Mouse (Mus musculus) forebrain, embryonic 13.5 days (tissue): Measurements from ENCODE around the gene Vrk1. TPM values are rescaled to one million over a fixed set of nuclear protein-coding genes. Genes with fewer than 3 reads are reported as not detected.
A peak's percentile ranks its signal among the peaks of the same experiment; 100 is the strongest.

Source experiments
- ATAC-seq: fragments of 200-750 bp; cut with Nextera tagmentation; 2 replicates; pipeline ENCODE4 v1.8.0; 2017
- H3K27ac ChIP-seq: fragments of 300-500 bp; sonication (generic); 2 replicates; pipeline ENCODE4 v1.5.1; 2015; ENCODE audit warnings: inconsistent platforms, mild to moderate bottlenecking, moderate library complexity
- H3K27me3 ChIP-seq: fragments of 300-500 bp; sonication (generic); 2 replicates; pipeline ENCODE4 v1.6.1; 2015; ENCODE audit warnings: mild to moderate bottlenecking, inconsistent platforms
- H3K36me3 ChIP-seq: fragments of 300-500 bp; sonication (generic); 2 replicates; pipeline ENCODE4 v1.6.1; 2015; ENCODE audit warnings: mild to moderate bottlenecking, inconsistent platforms; ENCODE audit not compliant: poor library complexity, severe bottlenecking
- H3K4me1 ChIP-seq: fragments of 300-500 bp; sonication (generic); 2 replicates; pipeline ENCODE4 v1.6.1; 2015; ENCODE audit warnings: inconsistent platforms
- H3K4me2 ChIP-seq: fragments of 300-500 bp; sonication (generic); 2 replicates; pipeline ENCODE4 v1.6.1; 2015; ENCODE audit warnings: inconsistent platforms, mild to moderate bottlenecking, moderate library complexity
- H3K4me3 ChIP-seq: fragments of 300-500 bp; sonication (generic); 2 replicates; pipeline ENCODE4 v1.5.1; 2015; ENCODE audit warnings: mild to moderate bottlenecking, inconsistent platforms
- H3K9ac ChIP-seq: fragments of 300-500 bp; sonication (generic); 2 replicates; pipeline ENCODE4 v1.6.1; 2015; ENCODE audit warnings: mild to moderate bottlenecking, inconsistent platforms
- H3K9me3 ChIP-seq: fragments of 300-500 bp; sonication (generic); replicated peaks from 2 replicates; pipeline ENCODE4 v1.6.1; 2016; ENCODE audit warnings: inconsistent platforms
- WGBS: fragments of 180-500 bp; shearing (Covaris S2); methylation state at CpG from one replicate; pipeline ENCODE4 v1.1.7; 2015; 5-methylcytosine and 5-hydroxymethylcytosine counted together
- polyA plus RNA-seq: library from polyadenylated mRNA; unstranded; fragments of >200 nt; fragmentation: Nextera tagmentation; extraction: Ambion mirVana; gene quantifications from 2 replicates; pipeline ENCODE4 v1.2.1, GENCODE M21; 2015

The Vrk1 gene
- polyA plus RNA-seq, 1 experiment from 2014 or later, result 98.6 TPM

DNA sequence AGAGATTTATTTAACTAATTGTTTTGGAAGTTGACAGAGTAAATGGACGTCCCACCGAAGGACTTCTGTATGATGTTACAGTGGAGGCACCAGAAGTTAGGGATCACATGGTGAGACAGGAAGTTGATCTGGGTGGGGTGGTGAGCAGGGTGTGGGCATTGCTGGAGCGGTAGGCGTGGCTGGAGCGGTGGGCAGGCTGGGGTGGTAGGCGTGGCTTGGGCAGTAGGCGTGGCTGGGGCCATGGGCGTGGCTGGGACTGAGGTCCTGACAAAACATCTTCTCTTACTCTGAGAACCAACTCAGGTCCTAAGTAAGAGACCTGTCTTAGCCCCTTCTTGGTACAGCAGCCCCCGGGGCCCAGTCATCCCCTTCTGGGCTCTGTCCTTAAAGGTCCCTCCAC is 84.8 kb downstream of the Vrk1 start:
- Histone ChIP-seq H3K9me3 (no peaks in the 10 kb centered on the region), H3K9ac (no peak overlapping the region)

GRCm38 (mm10) chr12:106102003-106102402 is 92.0 kb downstream of the Vrk1 start:
- no peak for ATAC-seq
- H3K9ac ChIP-seq, result no peak overlapping the region
- no peaks in the 10 kb centered on the region for H3K27me3 ChIP-seq
- H3K36me3 ChIP-seq, result no peaks in the 10 kb centered on the region
- H3K9me3 ChIP-seq, result no peaks in the 10 kb centered on the region
- no peak overlapping the region for H3K4me3 ChIP-seq
- H3K4me2 ChIP-seq, result no peak overlapping the region
- peaks cover 23% of the 10 kb centered on the region for H3K4me1 ChIP-seq
- H3K27ac ChIP-seq, result no peak overlapping the region
- WGBS, result 95% methylated on average over 6 of the region's 6 CpGs

More for the DNA sequence above, 84.8 kb downstream of the Vrk1 start:
- Histone ChIP-seq H3K36me3 (no peaks in the 10 kb centered on the region), H3K4me2 (no peak overlapping the region), H3K4me3 (no peak overlapping the region), H3K4me1 (peaks cover 5% of the 10 kb centered on the region; the same call in 1 of the 2 replicates), H3K27me3 (no peaks in the 10 kb centered on the region), H3K27ac (no peak overlapping the region)
- ATAC-seq, result no peak
- WGBS, result 95% methylated on average over 9 of the region's 9 CpGs

DNA sequence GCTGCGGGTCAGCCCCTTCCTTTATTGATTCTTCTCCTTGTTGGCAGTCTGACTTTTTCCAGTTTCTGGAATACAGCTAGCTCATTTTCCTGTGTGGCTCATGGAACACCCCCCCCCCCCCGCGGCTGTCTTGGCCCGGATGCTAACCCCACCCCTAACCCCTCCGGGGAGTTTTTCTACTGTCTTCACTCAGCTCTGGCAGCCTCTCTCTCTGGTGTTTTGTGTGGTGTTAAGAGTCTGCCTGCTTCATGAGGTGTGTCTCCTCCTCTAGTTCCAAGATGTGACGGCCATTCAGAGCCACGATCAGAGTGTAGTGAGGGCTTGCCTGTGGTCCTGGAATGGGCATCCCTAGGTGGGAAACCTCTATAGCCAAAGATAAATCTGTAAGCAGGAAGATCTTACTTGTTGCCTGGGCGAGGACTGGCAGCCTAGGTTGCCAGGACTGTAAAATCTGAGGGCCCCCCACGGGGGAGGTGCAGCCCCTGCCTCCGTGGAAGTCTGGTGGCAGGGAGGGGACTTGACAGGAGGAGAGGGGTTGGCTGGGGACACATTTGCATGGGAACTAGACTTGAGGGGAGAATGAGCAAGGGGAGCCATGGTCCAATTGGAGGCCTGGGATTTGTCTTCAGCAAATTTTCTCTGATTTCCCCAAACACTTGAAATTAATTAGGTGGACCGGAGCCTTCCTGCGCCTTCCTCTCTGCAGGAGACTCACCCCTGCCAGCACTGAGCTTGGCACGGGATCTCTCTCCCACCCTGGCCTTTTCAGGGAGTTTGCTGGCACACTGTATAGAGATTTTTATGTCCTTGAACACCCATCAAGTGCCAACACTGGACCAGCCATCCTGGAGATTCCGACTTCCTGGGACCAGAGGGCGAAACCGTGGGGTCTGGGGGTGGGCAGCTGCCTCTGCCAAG is 93.0 kb downstream of the Vrk1 start:
- Histone ChIP-seq H3K4me2 (no peak overlapping the region), H3K4me1 (peaks cover 25% of the 10 kb centered on the region), H3K9me3 (no peaks in the 10 kb centered on the region), H3K36me3 (no peaks in the 10 kb centered on the region), H3K4me3 (no peak overlapping the region), H3K9ac (no peak overlapping the region), H3K27ac (peak overlapping the region; percentile 20; the same call in 1 of the 2 replicates), H3K27me3 (no peaks in the 10 kb centered on the region)
- peak; percentile 61 for ATAC-seq
- 48% methylated on average over 16 of the region's 16 CpGs for WGBS

DNA sequence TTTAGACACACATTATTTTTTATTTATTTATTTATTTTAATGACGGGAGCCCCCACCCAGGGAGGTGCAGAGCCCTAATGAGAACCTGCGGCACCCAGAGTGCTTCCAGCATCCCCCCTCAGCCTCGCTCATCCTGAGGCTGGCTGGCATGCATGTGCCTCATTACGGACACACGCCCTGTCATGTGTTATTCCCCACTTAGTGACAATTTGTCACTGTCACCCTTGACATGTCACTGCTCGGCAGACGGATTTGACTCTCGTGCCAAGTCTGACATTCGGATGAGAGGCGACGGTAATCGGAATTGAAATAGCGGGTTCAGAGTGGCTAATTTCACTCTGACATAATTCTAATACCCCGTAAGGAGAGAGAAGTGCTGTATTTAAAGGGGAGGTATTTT is 97.2 kb downstream of the Vrk1 start:
- H3K4me1 ChIP-seq, result peaks cover 24% of the 10 kb centered on the region
- peak; percentile 75 for ATAC-seq
- H3K27ac ChIP-seq, result peak overlapping the region; percentile 48
- no peaks in the 10 kb centered on the region for H3K36me3 ChIP-seq
- 62% methylated on average over 14 of the region's 14 CpGs for WGBS
- H3K9ac ChIP-seq, result no peak overlapping the region
- no peaks in the 10 kb centered on the region for H3K27me3 ChIP-seq
- no peak overlapping the region for H3K4me3 ChIP-seq
- no peak overlapping the region for H3K4me2 ChIP-seq
- H3K9me3 ChIP-seq, result no peaks in the 10 kb centered on the region

GRCm38 (mm10) chr12:106115070-106115891 is 105.3 kb downstream of the Vrk1 start:
- no peaks in the 10 kb centered on the region for H3K9me3 ChIP-seq
- H3K9ac ChIP-seq, result no peak overlapping the region
- no peaks in the 10 kb centered on the region for H3K36me3 ChIP-seq
- WGBS, result 42% methylated on average over 6 of the region's 6 CpGs
- no peak overlapping the region for H3K4me3 ChIP-seq
- no peak; the same call in 1 of the 2 replicates for ATAC-seq
- H3K27ac ChIP-seq, result peak overlapping the region; percentile 3; the same call in 1 of the 2 replicates
- H3K4me1 ChIP-seq, result peaks cover 29% of the 10 kb centered on the region
- no peak overlapping the region for H3K4me2 ChIP-seq
- H3K27me3 ChIP-seq, result no peaks in the 10 kb centered on the region

- H3K4me3 ChIP-seq, result no peak overlapping the region
- no peak overlapping the region; the same call in 1 of the 2 replicates for H3K27ac ChIP-seq
- WGBS, result 46% methylated on average over 5 of the region's 5 CpGs
- no peak overlapping the region for H3K9ac ChIP-seq
- H3K9me3 ChIP-seq, result no peaks in the 10 kb centered on the region
- H3K36me3 ChIP-seq, result no peaks in the 10 kb centered on the region
- H3K4me2 ChIP-seq, result no peak overlapping the region
- H3K27me3 ChIP-seq, result no peaks in the 10 kb centered on the region
- ATAC-seq, result peak; percentile 71
- peaks cover 29% of the 10 kb centered on the region for H3K4me1 ChIP-seq
Observed at GRCm38 (mm10) chr12:106115892-106116206, 105.8 kb downstream of the Vrk1 start.

DNA sequence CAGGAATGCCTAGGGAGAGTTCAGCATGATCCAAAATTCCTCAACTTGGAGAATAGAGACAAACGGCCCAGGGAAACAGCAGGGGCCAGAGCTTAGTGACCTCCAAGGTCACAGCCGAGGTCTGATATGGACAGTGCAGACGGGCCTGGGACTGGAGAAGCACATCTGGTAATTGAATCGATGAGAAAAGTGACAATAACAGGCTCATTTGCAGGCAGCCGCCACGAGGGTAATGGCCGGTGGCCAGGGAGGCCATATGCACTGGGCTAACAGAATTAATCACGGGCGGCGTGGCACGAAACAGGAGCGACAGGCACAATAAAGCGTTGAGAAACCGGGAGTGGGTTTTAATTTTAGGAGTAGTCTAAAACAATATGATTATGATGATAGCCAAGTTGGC is 113.2 kb downstream of the Vrk1 start:
- Histone ChIP-seq H3K27me3 (no peaks in the 10 kb centered on the region), H3K4me3 (no peak overlapping the region), H3K4me2 (no peak overlapping the region), H3K4me1 (peaks cover 24% of the 10 kb centered on the region), H3K27ac (no peak overlapping the region), H3K36me3 (no peaks in the 10 kb centered on the region), H3K9ac (no peak overlapping the region), H3K9me3 (no peaks in the 10 kb centered on the region)
- peak; percentile 43; the same call in 1 of the 2 replicates for ATAC-seq
- WGBS, result 16% methylated on average over 14 of the region's 14 CpGs

GRCm38 (mm10) chr12:106124581-106124980 is 114.6 kb downstream of the Vrk1 start:
- Histone ChIP-seq H3K27me3 (no peaks in the 10 kb centered on the region), H3K4me1 (peaks cover 33% of the 10 kb centered on the region), H3K36me3 (no peaks in the 10 kb centered on the region), H3K9me3 (no peaks in the 10 kb centered on the region), H3K4me3 (no peak overlapping the region), H3K27ac (no peak overlapping the region), H3K9ac (no peak overlapping the region), H3K4me2 (no peak overlapping the region)
- no peak for ATAC-seq
- WGBS, result 94% methylated on average over 3 of the region's 3 CpGs

Other genes with a start within 250 kb of the Vrk1 start
- 236 and 250 TPM in 2 replicates for gene Papola, start 225.5 kb upstream of the Vrk1 start, polyA plus RNA-seq